Mouse (Mus musculus): ENCODE measurements at regions not wholly inside any gene's neighbourhood (a gene's known extent, or its start where the extent isn't known, plus 50 kb on each side); places are given as distances from the start of the nearest gene placed in this dataset.
"Not testable (repeated sequence)": the region's sequence is repeated elsewhere in the genome, so short reads cannot be mapped to it uniquely, and the experiment has no call there.

GRCm38 (mm10) chr12:82056782-82057611 is 112.1 kb upstream of the Sipa1l1 start:
- not testable (repeated sequence) for H3K27me3 ChIP-seq (replicated peaks; ENCODE audit: control insufficient read depth, insufficient read depth, low read length); H3K9me3 ChIP-seq (replicated peaks; ENCODE audit: control insufficient read depth, low read length); H3K9ac ChIP-seq (ENCODE audit: low read length); H3K27ac ChIP-seq (ENCODE audit: low read depth, low read length); DNase-seq (ENCODE audit: low spot score); H3K4me1 ChIP-seq (ENCODE audit: control insufficient read depth, insufficient read depth, low read length); H3K36me3 ChIP-seq (ENCODE audit: control insufficient read depth, insufficient read depth, low read length); H3K4me3 ChIP-seq (ENCODE audit: low read depth, low read length); H3K4me2 ChIP-seq (ENCODE audit: low read length)
- WGBS: no CpG with 5 or more reads among the region's 6 CpGs
- peak; percentile 79 for ATAC-seq

GRCm38 (mm10) chr12:82064986-82065385 is 104.1 kb upstream of the Sipa1l1 start:
- Histone ChIP-seq H3K4me2 (ENCODE audit: low read length) (no peak overlapping the region), H3K4me1 (ENCODE audit: control insufficient read depth, insufficient read depth, low read length) (no peaks in the 10 kb centered on the region), H3K36me3 (ENCODE audit: control insufficient read depth, insufficient read depth, low read length) (no peaks in the 10 kb centered on the region), H3K27me3 (replicated peaks; ENCODE audit: control insufficient read depth, insufficient read depth, low read length) (no peaks in the 10 kb centered on the region), H3K4me3 (ENCODE audit: low read depth, low read length) (no peak overlapping the region), H3K9ac (ENCODE audit: low read length) (no peak overlapping the region), H3K9me3 (replicated peaks; ENCODE audit: control insufficient read depth, low read length) (no peaks in the 10 kb centered on the region), H3K27ac (ENCODE audit: low read depth, low read length) (no peak overlapping the region)
- ATAC-seq (no peak), DNase-seq (ENCODE audit: low spot score) (no peak)
- 97% methylated on average over 4 of the region's 4 CpGs for WGBS

GRCm38 (mm10) chr12:82066860-82067259 is 102.3 kb upstream of the Sipa1l1 start:
- Histone ChIP-seq H3K4me3 (ENCODE audit: low read depth, low read length) (no peak overlapping the region), H3K27ac (ENCODE audit: low read depth, low read length) (no peak overlapping the region), H3K27me3 (replicated peaks; ENCODE audit: control insufficient read depth, insufficient read depth, low read length) (no peaks in the 10 kb centered on the region), H3K4me1 (ENCODE audit: control insufficient read depth, insufficient read depth, low read length) (no peaks in the 10 kb centered on the region), H3K36me3 (ENCODE audit: control insufficient read depth, insufficient read depth, low read length) (no peaks in the 10 kb centered on the region), H3K9me3 (replicated peaks; ENCODE audit: control insufficient read depth, low read length) (no peaks in the 10 kb centered on the region), H3K4me2 (ENCODE audit: low read length) (no peak overlapping the region), H3K9ac (ENCODE audit: low read length) (no peak overlapping the region)
- 34% methylated on average over 4 of the region's 4 CpGs for WGBS
- ATAC-seq: no peak
- peak; percentile 32 for DNase-seq (ENCODE audit: low spot score)

- no peaks in the 10 kb centered on the region for H3K4me1 ChIP-seq (ENCODE audit: control insufficient read depth, insufficient read depth, low read length)
- no peak for ATAC-seq
- no peak overlapping the region for H3K27ac ChIP-seq (ENCODE audit: low read depth, low read length)
- H3K4me3 ChIP-seq (ENCODE audit: low read depth, low read length): no peak overlapping the region
- no peaks in the 10 kb centered on the region for H3K36me3 ChIP-seq (ENCODE audit: control insufficient read depth, insufficient read depth, low read length)
- no peak overlapping the region for H3K9ac ChIP-seq (ENCODE audit: low read length)
- 92% methylated on average over 9 of the region's 9 CpGs for WGBS
- H3K9me3 ChIP-seq (replicated peaks; ENCODE audit: control insufficient read depth, low read length): no peaks in the 10 kb centered on the region
- no peak for DNase-seq (ENCODE audit: low spot score)
- no peak overlapping the region for H3K4me2 ChIP-seq (ENCODE audit: low read length)
- H3K27me3 ChIP-seq (replicated peaks; ENCODE audit: control insufficient read depth, insufficient read depth, low read length): no peaks in the 10 kb centered on the region
Measured at GRCm38 (mm10) chr12:82069621-82070020, 99.5 kb upstream of the Sipa1l1 start.

GRCm38 (mm10) chr12:82072810-82073465 is 96.2 kb upstream of the Sipa1l1 start:
- no peaks in the 10 kb centered on the region for H3K27me3 ChIP-seq (replicated peaks; ENCODE audit: control insufficient read depth, insufficient read depth, low read length)
- 61% methylated on average over 13 of the region's 13 CpGs for WGBS
- no peak overlapping the region for H3K4me3 ChIP-seq (ENCODE audit: low read depth, low read length)
- no peaks in the 10 kb centered on the region for H3K4me1 ChIP-seq (ENCODE audit: control insufficient read depth, insufficient read depth, low read length)
- no peak for ATAC-seq
- H3K27ac ChIP-seq (ENCODE audit: low read depth, low read length): no peak overlapping the region
- H3K36me3 ChIP-seq (ENCODE audit: control insufficient read depth, insufficient read depth, low read length): no peaks in the 10 kb centered on the region
- H3K9me3 ChIP-seq (replicated peaks; ENCODE audit: control insufficient read depth, low read length): no peaks in the 10 kb centered on the region
- no peak overlapping the region for H3K9ac ChIP-seq (ENCODE audit: low read length)
- no peak overlapping the region for H3K4me2 ChIP-seq (ENCODE audit: low read length)
- peak; percentile 14 for DNase-seq (ENCODE audit: low spot score)

GRCm38 (mm10) chr12:82075479-82076221 is 93.5 kb upstream of the Sipa1l1 start:
- Histone ChIP-seq H3K4me1 (ENCODE audit: control insufficient read depth, insufficient read depth, low read length) (no peaks in the 10 kb centered on the region), H3K4me2 (ENCODE audit: low read length) (no peak overlapping the region), H3K9me3 (replicated peaks; ENCODE audit: control insufficient read depth, low read length) (no peaks in the 10 kb centered on the region), H3K27me3 (replicated peaks; ENCODE audit: control insufficient read depth, insufficient read depth, low read length) (no peaks in the 10 kb centered on the region), H3K27ac (ENCODE audit: low read depth, low read length) (no peak overlapping the region), H3K36me3 (ENCODE audit: control insufficient read depth, insufficient read depth, low read length) (no peaks in the 10 kb centered on the region), H3K4me3 (ENCODE audit: low read depth, low read length) (no peak overlapping the region), H3K9ac (ENCODE audit: low read length) (no peak overlapping the region)
- 76% methylated on average over 13 of the region's 13 CpGs for WGBS
- DNase-seq (ENCODE audit: low spot score) (no peak), ATAC-seq (no peak)

- DNase-seq (ENCODE audit: low spot score): no peak
- no peaks in the 10 kb centered on the region for H3K27me3 ChIP-seq (replicated peaks; ENCODE audit: control insufficient read depth, insufficient read depth, low read length)
- no peaks in the 10 kb centered on the region for H3K36me3 ChIP-seq (ENCODE audit: control insufficient read depth, insufficient read depth, low read length)
- no peak overlapping the region for H3K27ac ChIP-seq (ENCODE audit: low read depth, low read length)
- 85% methylated on average over 8 of the region's 8 CpGs for WGBS
- no peak for ATAC-seq
- H3K9ac ChIP-seq (ENCODE audit: low read length): no peak overlapping the region
- H3K4me3 ChIP-seq (ENCODE audit: low read depth, low read length): no peak overlapping the region
- no peaks in the 10 kb centered on the region for H3K9me3 ChIP-seq (replicated peaks; ENCODE audit: control insufficient read depth, low read length)
- no peaks in the 10 kb centered on the region for H3K4me1 ChIP-seq (ENCODE audit: control insufficient read depth, insufficient read depth, low read length)
- no peak overlapping the region for H3K4me2 ChIP-seq (ENCODE audit: low read length)
Measured at GRCm38 (mm10) chr12:82076766-82077165, 92.4 kb upstream of the Sipa1l1 start.

- WGBS: 90% methylated on average over 5 of the region's 5 CpGs
- no peaks in the 10 kb centered on the region for H3K4me1 ChIP-seq (ENCODE audit: control insufficient read depth, insufficient read depth, low read length)
- H3K27me3 ChIP-seq (replicated peaks; ENCODE audit: control insufficient read depth, insufficient read depth, low read length): no peaks in the 10 kb centered on the region
- H3K4me2 ChIP-seq (ENCODE audit: low read length): no peak overlapping the region
- H3K9me3 ChIP-seq (replicated peaks; ENCODE audit: control insufficient read depth, low read length): no peaks in the 10 kb centered on the region
- ATAC-seq (no peak), DNase-seq (ENCODE audit: low spot score) (no peak)
- no peak overlapping the region for H3K4me3 ChIP-seq (ENCODE audit: low read depth, low read length)
- H3K27ac ChIP-seq (ENCODE audit: low read depth, low read length): no peak overlapping the region
- H3K36me3 ChIP-seq (ENCODE audit: control insufficient read depth, insufficient read depth, low read length): no peaks in the 10 kb centered on the region
- no peak overlapping the region for H3K9ac ChIP-seq (ENCODE audit: low read length)
Measured at GRCm38 (mm10) chr12:82077945-82078344, 91.2 kb upstream of the Sipa1l1 start.

GRCm38 (mm10) chr12:82078740-82079139 is 90.4 kb upstream of the Sipa1l1 start:
- Histone ChIP-seq H3K27ac (ENCODE audit: low read depth, low read length) (no peak overlapping the region), H3K9me3 (replicated peaks; ENCODE audit: control insufficient read depth, low read length) (no peaks in the 10 kb centered on the region), H3K4me3 (ENCODE audit: low read depth, low read length) (no peak overlapping the region), H3K4me1 (ENCODE audit: control insufficient read depth, insufficient read depth, low read length) (no peaks in the 10 kb centered on the region), H3K27me3 (replicated peaks; ENCODE audit: control insufficient read depth, insufficient read depth, low read length) (no peaks in the 10 kb centered on the region), H3K4me2 (ENCODE audit: low read length) (no peak overlapping the region), H3K36me3 (ENCODE audit: control insufficient read depth, insufficient read depth, low read length) (no peaks in the 10 kb centered on the region), H3K9ac (ENCODE audit: low read length) (no peak overlapping the region)
- DNase-seq (ENCODE audit: low spot score) (no peak), ATAC-seq (no peak)

Measured in forebrain, embryonic 14.5 days (tissue).